Mouse (Mus musculus) liver, postnatal 0 days (tissue): ENCODE results near the gene Fbxo33.

Source experiments
- CTCF ChIP-seq: sonication (generic); IDR thresholded peaks from 2 replicates; pipeline ENCODE4 v1.5.1; 2016; ENCODE audit warnings: antibody characterized with exemption, low read depth
- EP300 ChIP-seq: IDR thresholded peaks from 2 replicates; pipeline ENCODE4 v1.6.1; 2016; ENCODE audit warnings: antibody characterized with exemption, low read depth, mild to moderate bottlenecking

GRCm38 (mm10) chr12:59177814-59178213 is 41.7 kb downstream of the Fbxo33 start:
- TF ChIP-seq CTCF (no peak), EP300 (no peak)
